In the genomic region with DNA sequence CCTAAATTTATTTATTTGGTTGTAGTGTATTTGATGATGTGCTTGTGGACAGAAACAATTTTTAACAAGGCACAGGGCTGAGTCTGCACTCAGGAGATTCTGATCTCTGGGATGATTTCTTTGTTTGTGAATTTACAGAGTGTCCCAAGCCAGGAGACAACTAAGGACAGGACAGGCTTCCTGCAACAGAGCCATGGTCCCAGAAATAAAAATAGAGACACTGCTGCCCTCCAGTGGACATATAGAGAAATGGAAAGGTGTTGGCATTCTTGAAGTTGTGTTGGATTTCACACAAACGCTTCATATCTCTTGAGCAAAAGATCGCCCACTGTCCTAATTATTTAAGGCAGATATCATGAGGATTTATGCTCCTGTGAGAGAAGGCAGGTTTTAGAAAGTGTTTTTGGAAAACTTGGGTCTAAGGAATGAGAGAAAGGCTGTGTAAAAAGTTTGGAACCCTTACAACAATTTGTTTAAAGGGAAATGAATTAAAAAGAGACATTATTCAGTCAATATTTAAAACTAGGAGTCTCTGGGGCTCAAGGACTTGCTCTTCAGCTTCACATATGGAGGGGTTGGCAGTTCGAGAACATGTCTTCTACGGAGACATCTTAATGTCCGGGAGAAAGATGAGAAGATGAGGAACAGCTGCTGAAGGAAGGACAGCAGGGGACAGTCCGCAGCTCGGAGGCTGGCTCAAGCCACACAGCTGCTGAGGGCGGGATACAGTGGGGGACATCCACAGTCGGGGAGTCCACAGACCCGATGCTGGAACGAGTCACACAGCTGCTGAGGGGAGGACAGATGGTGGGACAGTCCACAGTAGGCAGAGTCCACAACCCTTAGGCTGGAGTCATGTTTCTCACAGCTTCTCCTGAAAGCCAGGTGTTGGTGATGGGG, we compare ENCODE assay signal across 8 mouse cellular contexts.
DNase-seq lines count a peak whose midpoint lies in the region; ATAC-seq lines count a peak whose summit lies in the region.

No protein-coding gene starts in this region.

- no peaks in the 10 kb centered on the region for H3K4me1 ChIP-seq in embryonic facial prominence, embryonic 14.5 days (ENCODE audit: control insufficient read depth, insufficient read depth, low read length)
- no peaks in the 10 kb centered on the region for H3K4me1 ChIP-seq in intestine, embryonic 15.5 days (replicated peaks)
- H3K4me1 ChIP-seq in lung, embryonic 15.5 days, result 0 out of 2 replicates have a peak, but pooled peaks cover 3% of the 10 kb centered on the region

- H3K36me3 ChIP-seq in embryonic facial prominence, embryonic 14.5 days (ENCODE audit: control insufficient read depth, insufficient read depth, low read length), result no peaks in the 10 kb centered on the region
- no peaks in the 10 kb centered on the region for H3K36me3 ChIP-seq in intestine, embryonic 15.5 days
- no peaks in the 10 kb centered on the region for H3K36me3 ChIP-seq in lung, embryonic 15.5 days

- ATAC-seq in embryonic facial prominence, embryonic 14.5 days (ENCODE audit: low read depth), result peak; percentile 86
- ATAC-seq in intestine, embryonic 15.5 days, result peak; percentile 56
- ATAC-seq in lung, embryonic 15.5 days (ENCODE audit: borderline replicate concordance, extremely low read depth, low FRiP score, low TSS enrichment), result peak; percentile 42; the same call in 1 of the 2 replicates

- peak; percentile 41 for DNase-seq in adrenal gland, postnatal 10 days
- DNase-seq in adrenal gland, postnatal 4 days (ENCODE audit: low spot score in 2 of 2), result no peak
- peak; percentile 40 for DNase-seq in urinary bladder, postnatal 14 days (ENCODE audit: low spot score)
- no peak for DNase-seq in urinary bladder, postnatal 4 days (ENCODE audit: low spot score in 2 of 2)
- peak; percentile 77 for DNase-seq in embryonic facial prominence, embryonic 14.5 days (ENCODE audit: low spot score)
- peak; percentile 73 for DNase-seq in retina, postnatal 1 day

- no peaks in the 10 kb centered on the region for H3K9me3 ChIP-seq in embryonic facial prominence, embryonic 14.5 days (ENCODE audit: control insufficient read depth, low read length)
- no peaks in the 10 kb centered on the region for H3K9me3 ChIP-seq in intestine, embryonic 15.5 days
- H3K9me3 ChIP-seq in lung, embryonic 15.5 days, result no peaks in the 10 kb centered on the region

- WGBS in embryonic facial prominence, embryonic 14.5 days, result 31% methylated on average over 11 of the region's 11 CpGs
- WGBS in intestine, embryonic 15.5 days, result 40% methylated on average over 11 of the region's 11 CpGs
- WGBS in lung, embryonic 15.5 days, result 30% methylated on average over 11 of the region's 11 CpGs

- H3K9ac ChIP-seq in embryonic facial prominence, embryonic 14.5 days (ENCODE audit: low read depth, low read length), result no peak overlapping the region
- no peak overlapping the region for H3K9ac ChIP-seq in intestine, embryonic 15.5 days
- H3K9ac ChIP-seq in lung, embryonic 15.5 days, result no peak overlapping the region

- H3K4me3 ChIP-seq in embryonic facial prominence, embryonic 14.5 days (ENCODE audit: low read depth, low read length), result no peak overlapping the region
- H3K4me3 ChIP-seq in intestine, embryonic 15.5 days (replicated peaks), result no peak overlapping the region
- H3K4me3 ChIP-seq in lung, embryonic 15.5 days, result no peak overlapping the region

- H3K4me2 ChIP-seq in embryonic facial prominence, embryonic 14.5 days (ENCODE audit: low read depth, low read length), result peak overlapping the region; percentile 21; the same call in 1 of the 2 replicates
- H3K4me2 ChIP-seq in intestine, embryonic 15.5 days (replicated peaks), result no peak overlapping the region
- 0 out of 2 replicates have a peak overlapping the region, but pooled peaks have one; percentile 16 for H3K4me2 ChIP-seq in lung, embryonic 15.5 days

- no peaks in the 10 kb centered on the region for H3K27me3 ChIP-seq in embryonic facial prominence, embryonic 14.5 days (replicated peaks; ENCODE audit: control insufficient read depth, insufficient read depth, low read length)
- H3K27me3 ChIP-seq in intestine, embryonic 15.5 days (replicated peaks), result no peaks in the 10 kb centered on the region
- no peaks in the 10 kb centered on the region for H3K27me3 ChIP-seq in lung, embryonic 15.5 days

- no peak overlapping the region for H3K27ac ChIP-seq in embryonic facial prominence, embryonic 14.5 days (replicated peaks; ENCODE audit: low read depth, low read length)
- H3K27ac ChIP-seq in intestine, embryonic 15.5 days, result no peak overlapping the region
- H3K27ac ChIP-seq in lung, embryonic 15.5 days, result no peak overlapping the region

Comparison
In these comparisons a context has a peak if more than half of its experiments do, and no peak if none do; other contexts are left out.
1. DNase-seq: peak in adrenal gland, postnatal 10 days (single experiment), urinary bladder, postnatal 14 days (single experiment), embryonic facial prominence, embryonic 14.5 days (single experiment) and retina, postnatal 1 day (single experiment); none in adrenal gland, postnatal 4 days (0 of 2) and urinary bladder, postnatal 4 days (0 of 2).
2. Peak in every context shown above with its lines, with median percentiles within 50 percentile points of each other: ATAC-seq.